Mouse (Mus musculus): Measurements from ENCODE around the gene Trim14. TPM values are rescaled to one million over a fixed set of nuclear protein-coding genes. Genes with fewer than 3 reads are reported as not detected.

Gene Trim14
- total RNA-seq, 1 experiment: 0.58 TPM

- TF ChIP-seq CHD2 (IDR thresholded peaks at IDR 0.05; ENCODE audit: low read depth, low read length): no peak
- TF ChIP-seq HCFC1 (IDR thresholded peaks at IDR 0.05; ENCODE audit: borderline replicate concordance, insufficient read depth, low read length): no peak
- TF ChIP-seq MAFK (IDR thresholded peaks at IDR 0.05; ENCODE audit: insufficient read depth, low read depth, low read length): no peak
- TF ChIP-seq ZNF384 (IDR thresholded peaks at IDR 0.05; ENCODE audit: low read depth, low read length): no peak
- no peak for TF ChIP-seq ZC3H11A (IDR thresholded peaks at IDR 0.05; ENCODE audit: borderline replicate concordance, low read depth, low read length)
- H3K27ac ChIP-seq (ENCODE audit: insufficient read depth, low read depth, low read length, poor library complexity, severe bottlenecking): no peak overlapping the region
- H3K4me1 ChIP-seq (ENCODE audit: control insufficient read depth in 2 of 2, insufficient read depth in 2 of 2, low read length in 2 of 2, poor library complexity in 1 of 2): peaks cover 0 to 8% of the 10 kb centered on the region in 2 experiments; a peak in 1 of 4 replicates
- no peak for DNase-seq (ENCODE audit: low read depth, low spot score)
- no peak overlapping the region for H3K9ac ChIP-seq (ENCODE audit: insufficient read depth, low read depth, low read length, poor library complexity, severe bottlenecking)
- in situ Hi-C loops (cut with MboI; ENCODE audit: low sequenced_read_pairs in 2 of 2, unreplicated experiment in 2 of 2): no loop called here
- H3K36me3 ChIP-seq (ENCODE audit: control insufficient read depth, insufficient read depth, low read length, poor library complexity, severe bottlenecking): no peaks in the 10 kb centered on the region
- H3K9me3 ChIP-seq (ENCODE audit: control insufficient read depth, insufficient read depth, low read depth, low read length): no peaks in the 10 kb centered on the region
- no peak overlapping the region for H3K4me3 ChIP-seq (ENCODE audit: insufficient read depth in 1 of 2, low read depth in 1 of 2, low read length in 2 of 2, poor library complexity in 1 of 2, severe bottlenecking in 1 of 2)
These were observed 7.6 kb upstream of the Trim14 start for GRCm38 (mm10) chr4:46543366-46544050.

- TF ChIP-seq CHD2 (IDR thresholded peaks at IDR 0.05; ENCODE audit: low read depth, low read length) (no peak), HCFC1 (IDR thresholded peaks at IDR 0.05; ENCODE audit: borderline replicate concordance, insufficient read depth, low read length) (no peak), MAFK (IDR thresholded peaks at IDR 0.05; ENCODE audit: insufficient read depth, low read depth, low read length) (no peak), ZC3H11A (IDR thresholded peaks at IDR 0.05; ENCODE audit: borderline replicate concordance, low read depth, low read length) (no peak), ZNF384 (IDR thresholded peaks at IDR 0.05; ENCODE audit: low read depth, low read length) (no peak)
- in situ Hi-C loops (cut with MboI; ENCODE audit: low sequenced_read_pairs in 2 of 2, unreplicated experiment in 2 of 2): no loop called here
- no peak overlapping the region for H3K4me3 ChIP-seq (ENCODE audit: insufficient read depth in 1 of 2, low read depth in 1 of 2, low read length in 2 of 2, poor library complexity in 1 of 2, severe bottlenecking in 1 of 2)
- no peaks in the 10 kb centered on the region for H3K9me3 ChIP-seq (ENCODE audit: control insufficient read depth, insufficient read depth, low read depth, low read length)
- no peak for DNase-seq (ENCODE audit: low read depth, low spot score)
- H3K4me1 ChIP-seq (ENCODE audit: control insufficient read depth in 2 of 2, insufficient read depth in 2 of 2, low read length in 2 of 2, poor library complexity in 1 of 2): peaks cover 0 to 8% of the 10 kb centered on the region in 2 experiments; a peak in 1 of 4 replicates
- H3K27ac ChIP-seq (ENCODE audit: insufficient read depth, low read depth, low read length, poor library complexity, severe bottlenecking): no peak overlapping the region
- no peak overlapping the region for H3K9ac ChIP-seq (ENCODE audit: insufficient read depth, low read depth, low read length, poor library complexity, severe bottlenecking)
- H3K36me3 ChIP-seq (ENCODE audit: control insufficient read depth, insufficient read depth, low read length, poor library complexity, severe bottlenecking): no peaks in the 10 kb centered on the region
These were observed 5.8 kb upstream of the Trim14 start for GRCm38 (mm10) chr4:46541707-46542106.

- TF ChIP-seq CHD2 (IDR thresholded peaks at IDR 0.05; ENCODE audit: low read depth, low read length) (no peak), ZC3H11A (IDR thresholded peaks at IDR 0.05; ENCODE audit: borderline replicate concordance, low read depth, low read length) (no peak), ZNF384 (IDR thresholded peaks at IDR 0.05; ENCODE audit: low read depth, low read length) (no peak), MAFK (IDR thresholded peaks at IDR 0.05; ENCODE audit: insufficient read depth, low read depth, low read length) (no peak), HCFC1 (IDR thresholded peaks at IDR 0.05; ENCODE audit: borderline replicate concordance, insufficient read depth, low read length) (no peak)
- no peaks in the 10 kb centered on the region for H3K36me3 ChIP-seq (ENCODE audit: control insufficient read depth, insufficient read depth, low read length, poor library complexity, severe bottlenecking)
- H3K27ac ChIP-seq (ENCODE audit: insufficient read depth, low read depth, low read length, poor library complexity, severe bottlenecking): no peak overlapping the region
- no peak overlapping the region for H3K4me3 ChIP-seq (ENCODE audit: insufficient read depth in 1 of 2, low read depth in 1 of 2, low read length in 2 of 2, poor library complexity in 1 of 2, severe bottlenecking in 1 of 2)
- DNase-seq (ENCODE audit: low read depth, low spot score): no peak
- peaks cover 0 to 13% of the 10 kb centered on the region in 2 experiments; a peak in 2 of 4 replicates for H3K4me1 ChIP-seq (ENCODE audit: control insufficient read depth in 2 of 2, insufficient read depth in 2 of 2, low read length in 2 of 2, poor library complexity in 1 of 2)
- H3K9ac ChIP-seq (ENCODE audit: insufficient read depth, low read depth, low read length, poor library complexity, severe bottlenecking): no peak overlapping the region
- no peaks in the 10 kb centered on the region for H3K9me3 ChIP-seq (ENCODE audit: control insufficient read depth, insufficient read depth, low read depth, low read length)
- in situ Hi-C loops (cut with MboI; ENCODE audit: low sequenced_read_pairs in 2 of 2, unreplicated experiment in 2 of 2): no loop called here
These were observed 3.2 kb upstream of the Trim14 start for GRCm38 (mm10) chr4:46539167-46539566.

- no peaks in the 10 kb centered on the region for H3K9me3 ChIP-seq (ENCODE audit: control insufficient read depth, insufficient read depth, low read depth, low read length)
- H3K4me3 ChIP-seq (ENCODE audit: insufficient read depth in 1 of 2, low read depth in 1 of 2, low read length in 2 of 2, poor library complexity in 1 of 2, severe bottlenecking in 1 of 2): peak overlapping the region; percentile 63 to 73
- in situ Hi-C loops (cut with MboI; ENCODE audit: low sequenced_read_pairs in 2 of 2, unreplicated experiment in 2 of 2): no loop called here
- TF ChIP-seq ZC3H11A (IDR thresholded peaks at IDR 0.05; ENCODE audit: borderline replicate concordance, low read depth, low read length) (no peak), ZNF384 (IDR thresholded peaks at IDR 0.05; ENCODE audit: low read depth, low read length) (no peak), CHD2 (IDR thresholded peaks at IDR 0.05; ENCODE audit: low read depth, low read length) (no peak), HCFC1 (IDR thresholded peaks at IDR 0.05; ENCODE audit: borderline replicate concordance, insufficient read depth, low read length) (no peak), MAFK (IDR thresholded peaks at IDR 0.05; ENCODE audit: insufficient read depth, low read depth, low read length) (no peak)
- H3K36me3 ChIP-seq (ENCODE audit: control insufficient read depth, insufficient read depth, low read length, poor library complexity, severe bottlenecking): no peaks in the 10 kb centered on the region
- peaks cover 0 to 11% of the 10 kb centered on the region in 2 experiments; a peak in 2 of 4 replicates for H3K4me1 ChIP-seq (ENCODE audit: control insufficient read depth in 2 of 2, insufficient read depth in 2 of 2, low read length in 2 of 2, poor library complexity in 1 of 2)
- no peak for DNase-seq (ENCODE audit: low read depth, low spot score)
- H3K27ac ChIP-seq (ENCODE audit: insufficient read depth, low read depth, low read length, poor library complexity, severe bottlenecking): no peak overlapping the region
- peak overlapping the region; percentile 23; the same call in 1 of the 2 replicates for H3K9ac ChIP-seq (ENCODE audit: insufficient read depth, low read depth, low read length, poor library complexity, severe bottlenecking)
These were observed 679 bp downstream of the Trim14 start for GRCm38 (mm10) chr4:46535094-46535830.
